Mouse (Mus musculus) frontal cortex, adult (tissue): ENCODE results near the gene Abcc3.

ENCODE experiments used
- ATAC-seq: cut with Nextera tagmentation; 2 replicates; pipeline ENCODE4 v1.9.2; 2017; ENCODE audit warnings: mild to moderate bottlenecking, moderate library complexity, mixed read lengths; ENCODE audit not compliant: low TSS enrichment

Gene Abcc3

GRCm38 (mm10) chr11:94351094-94351493, 41.7 kb downstream of the Abcc3 start:
- ATAC-seq = no peak

GRCm38 (mm10) chr11:94350337-94350736, 42.5 kb downstream of the Abcc3 start:
- no peak for ATAC-seq

- ATAC-seq = no peak
These were observed 43.0 kb downstream of the Abcc3 start for GRCm38 (mm10) chr11:94349839-94350238.

- no peak for ATAC-seq
These were observed 45.7 kb downstream of the Abcc3 start for GRCm38 (mm10) chr11:94347063-94347575.

- no peak for ATAC-seq
These were observed 46.2 kb downstream of the Abcc3 start for GRCm38 (mm10) chr11:94346611-94347010.

- ATAC-seq = no peak
These were observed 46.9 kb downstream of the Abcc3 start for GRCm38 (mm10) chr11:94345926-94346325.

GRCm38 (mm10) chr11:94344470-94344869, 48.3 kb downstream of the Abcc3 start:
- ATAC-seq = no peak

GRCm38 (mm10) chr11:94343955-94344358, 48.8 kb downstream of the Abcc3 start:
- ATAC-seq = 0 out of 2 replicates have a peak, but pooled peaks have one; percentile 19

GRCm38 (mm10) chr11:94342114-94342905, 50.5 kb downstream of the Abcc3 start:
- ATAC-seq = no peak

GRCm38 (mm10) chr11:94340948-94341933, 51.6 kb downstream of the Abcc3 start:
- ATAC-seq = no peak

- peak; percentile 65 for ATAC-seq
These were observed 52.8 kb downstream of the Abcc3 start for GRCm38 (mm10) chr11:94339732-94340585.

- no peak for ATAC-seq
These were observed 54.5 kb downstream of the Abcc3 start for GRCm38 (mm10) chr11:94338347-94338746.

GRCm38 (mm10) chr11:94336551-94336950, 56.2 kb downstream of the Abcc3 start:
- no peak for ATAC-seq

- ATAC-seq = no peak
These were observed 58.3 kb downstream of the Abcc3 start for GRCm38 (mm10) chr11:94334386-94334968.

GRCm38 (mm10) chr11:94332726-94333125, 60.1 kb downstream of the Abcc3 start:
- peak; percentile 43 for ATAC-seq

- no peak for ATAC-seq
These were observed 62.6 kb downstream of the Abcc3 start for GRCm38 (mm10) chr11:94330211-94330610.

- no peak for ATAC-seq
These were observed 63.4 kb downstream of the Abcc3 start for GRCm38 (mm10) chr11:94329270-94329891.

- no peak for ATAC-seq
These were observed 64.2 kb downstream of the Abcc3 start for GRCm38 (mm10) chr11:94328644-94329025.

- ATAC-seq = peak; percentile 81
These were observed 64.8 kb downstream of the Abcc3 start, which contains the start of gene Ankrd40 for GRCm38 (mm10) chr11:94327693-94328643. Gene Ankrd40, plus strand, starts transcription at chr11:94328001.
